Mouse (Mus musculus) embryonic facial prominence, embryonic 10.5 days (tissue): ENCODE results near the gene Tnfaip6. TPM values are rescaled to one million over a fixed set of nuclear protein-coding genes. Genes with fewer than 3 reads are reported as not detected.
A peak's percentile ranks its signal among the peaks of the same experiment; 100 is the strongest.

ENCODE experiments used
- DNase-seq: peaks from one replicate; pipeline ENCODE4 v3.0.0-alpha.2; 2017; ENCODE audit warnings: low spot score
- H3K27ac ChIP-seq: fragments of 300-500 bp; sonication (generic); replicated peaks from 2 replicates; pipeline ENCODE4 v1.5.1; 2016; ENCODE audit warnings: mild to moderate bottlenecking
- H3K27me3 ChIP-seq: fragments of 300-500 bp; sonication (generic); replicated peaks from 2 replicates; pipeline ENCODE4 v1.6.1; 2016; ENCODE audit warnings: low read depth, mild to moderate bottlenecking; ENCODE audit not compliant: poor library complexity, severe bottlenecking
- H3K36me3 ChIP-seq: fragments of 300-500 bp; sonication (generic); replicated peaks from 2 replicates; pipeline ENCODE4 v1.6.1; 2016; ENCODE audit warnings: mild to moderate bottlenecking, moderate library complexity
- H3K4me1 ChIP-seq: fragments of 300-500 bp; sonication (generic); 2 replicates; pipeline ENCODE4 v1.6.1; 2016
- H3K4me3 ChIP-seq: fragments of 300-500 bp; sonication (generic); 2 replicates; pipeline ENCODE4 v1.5.1; 2016; ENCODE audit warnings: mild to moderate bottlenecking, moderate library complexity
- H3K9me3 ChIP-seq: fragments of 300-500 bp; sonication (generic); 2 replicates; pipeline ENCODE4 v1.6.1; 2016; ENCODE audit warnings: mild to moderate bottlenecking
- WGBS: fragments of 180-500 bp; shearing (Covaris S2); methylation state at CpG from one replicate; pipeline ENCODE4 v1.1.7; 2016; 5-methylcytosine and 5-hydroxymethylcytosine counted together
- polyA plus RNA-seq: library from polyadenylated mRNA; unstranded; fragments of >200 nt; fragmentation: Nextera tagmentation; extraction: Ambion mirVana; gene quantifications from 2 replicates; pipeline ENCODE4 v1.2.1, GENCODE M21; 2016

Gene Tnfaip6
- polyA plus RNA-seq, 1 experiment from 2014 or later: 57.7 TPM

DNA sequence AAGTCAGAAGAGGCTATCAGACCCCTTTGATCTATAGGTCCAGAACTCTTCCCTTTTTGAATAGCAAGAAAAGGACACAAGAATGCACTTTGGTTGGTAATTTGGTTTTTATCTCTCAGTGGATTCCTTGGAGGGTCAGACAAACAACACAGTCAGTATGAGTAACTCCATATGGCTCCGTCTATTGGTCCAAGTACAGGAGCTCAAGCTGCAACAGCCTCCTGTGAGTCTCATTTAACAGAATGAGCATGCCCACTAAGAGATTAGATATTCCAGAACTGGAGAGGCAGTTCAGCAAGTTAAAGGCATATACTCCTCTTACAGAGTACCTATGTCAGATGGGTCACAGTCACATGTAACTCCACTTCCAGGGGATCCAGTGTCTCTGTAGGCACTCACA lies 19.3 kb downstream of the Tnfaip6 start:
- no peak overlapping the region for H3K4me3 ChIP-seq
- H3K4me1 ChIP-seq: 0 out of 2 replicates have a peak, but pooled peaks cover under 1% of the 10 kb centered on the region
- peaks cover 34% of the 10 kb centered on the region for H3K36me3 ChIP-seq
- H3K27me3 ChIP-seq: no peaks in the 10 kb centered on the region
- no peaks in the 10 kb centered on the region for H3K9me3 ChIP-seq
- no peak for DNase-seq
- no peak overlapping the region for H3K27ac ChIP-seq
- 80% methylated on average over 1 of the region's 1 CpGs for WGBS

DNA sequence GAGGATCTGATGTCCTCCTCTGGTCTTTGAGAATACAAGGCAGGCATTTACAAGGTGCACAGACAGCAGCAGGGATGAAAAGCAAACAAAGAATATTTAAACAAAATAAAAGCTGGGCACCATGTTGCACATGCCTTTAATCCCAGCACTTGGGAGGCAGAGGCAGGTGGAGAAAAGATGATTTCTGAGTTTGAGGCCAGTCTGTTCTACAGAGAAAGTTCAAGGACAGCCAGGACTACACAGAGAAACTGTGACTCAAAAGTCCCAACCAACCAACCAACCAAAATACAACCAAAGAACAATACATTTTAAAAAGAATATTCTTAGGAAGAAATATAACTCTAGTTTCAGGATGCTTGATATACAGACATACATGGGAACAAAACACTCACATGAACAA lies 19.9 kb downstream of the Tnfaip6 start:
- 0 out of 2 replicates have a peak, but pooled peaks cover 5% of the 10 kb centered on the region for H3K4me1 ChIP-seq
- H3K4me3 ChIP-seq: no peak overlapping the region
- no peak for DNase-seq
- peaks cover 28% of the 10 kb centered on the region for H3K36me3 ChIP-seq
- no peak overlapping the region for H3K27ac ChIP-seq
- no peaks in the 10 kb centered on the region for H3K9me3 ChIP-seq
- no peaks in the 10 kb centered on the region for H3K27me3 ChIP-seq

GRCm38 (mm10) chr2:52068641-52069040 lies 30.8 kb downstream of the Tnfaip6 start:
- Histone ChIP-seq H3K4me3 (no peak overlapping the region), H3K9me3 (no peaks in the 10 kb centered on the region), H3K36me3 (no peaks in the 10 kb centered on the region), H3K27ac (no peak overlapping the region), H3K27me3 (no peaks in the 10 kb centered on the region), H3K4me1 (peaks cover 13% of the 10 kb centered on the region)
- WGBS: 74% methylated on average over 1 of the region's 1 CpGs
- DNase-seq: no peak

GRCm38 (mm10) chr2:52070816-52071215 lies 33.0 kb downstream of the Tnfaip6 start:
- peaks cover 17% of the 10 kb centered on the region for H3K36me3 ChIP-seq
- no peak for DNase-seq
- H3K9me3 ChIP-seq: no peaks in the 10 kb centered on the region
- no peak overlapping the region for H3K4me3 ChIP-seq
- peaks cover 22% of the 10 kb centered on the region for H3K4me1 ChIP-seq
- H3K27me3 ChIP-seq: no peaks in the 10 kb centered on the region
- WGBS: 83% methylated on average over 5 of the region's 5 CpGs
- no peak overlapping the region for H3K27ac ChIP-seq

- H3K27ac ChIP-seq: peak overlapping the region; percentile 97; the same call in 1 of the 2 replicates
- no peaks in the 10 kb centered on the region for H3K27me3 ChIP-seq
- WGBS: 32% methylated on average over 13 of the region's 13 CpGs
- peaks cover 23% of the 10 kb centered on the region for H3K36me3 ChIP-seq
- no peaks in the 10 kb centered on the region for H3K9me3 ChIP-seq
- peak overlapping the region; percentile 99 for H3K4me3 ChIP-seq
- peaks cover 22% of the 10 kb centered on the region for H3K4me1 ChIP-seq
- peak; percentile 9 for DNase-seq
These were observed 33.6 kb downstream of the Tnfaip6 start for GRCm38 (mm10) chr2:52071241-52071991.

DNA sequence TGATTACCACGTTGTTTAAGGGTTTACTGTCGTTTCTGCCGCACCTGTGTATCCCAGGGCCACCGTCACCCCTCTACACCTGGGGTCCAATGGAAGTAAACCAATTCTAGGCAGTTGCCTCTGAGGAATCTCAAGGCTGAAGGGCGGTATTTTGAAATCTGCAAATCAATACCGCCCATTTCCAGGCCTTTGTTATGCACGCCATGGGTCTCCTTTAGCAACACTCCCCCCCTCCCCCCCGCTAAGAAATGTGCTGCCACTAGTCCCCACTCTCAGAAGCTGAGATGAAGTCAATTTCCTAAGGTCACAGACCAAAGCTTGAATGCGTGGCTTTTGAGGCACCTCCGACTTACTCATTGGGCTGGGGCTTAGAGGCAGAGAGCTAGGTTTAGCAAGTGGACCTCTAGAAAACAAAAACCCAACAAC lies 34.3 kb downstream of the Tnfaip6 start:
- Histone ChIP-seq H3K4me3 (peak overlapping the region; percentile 99), H3K27ac (peak overlapping the region; percentile 97), H3K27me3 (no peaks in the 10 kb centered on the region), H3K9me3 (no peaks in the 10 kb centered on the region), H3K4me1 (peaks cover 22% of the 10 kb centered on the region), H3K36me3 (peaks cover 29% of the 10 kb centered on the region)
- DNase-seq: peak; percentile 59
- 3% methylated on average over 10 of the region's 10 CpGs for WGBS

DNA sequence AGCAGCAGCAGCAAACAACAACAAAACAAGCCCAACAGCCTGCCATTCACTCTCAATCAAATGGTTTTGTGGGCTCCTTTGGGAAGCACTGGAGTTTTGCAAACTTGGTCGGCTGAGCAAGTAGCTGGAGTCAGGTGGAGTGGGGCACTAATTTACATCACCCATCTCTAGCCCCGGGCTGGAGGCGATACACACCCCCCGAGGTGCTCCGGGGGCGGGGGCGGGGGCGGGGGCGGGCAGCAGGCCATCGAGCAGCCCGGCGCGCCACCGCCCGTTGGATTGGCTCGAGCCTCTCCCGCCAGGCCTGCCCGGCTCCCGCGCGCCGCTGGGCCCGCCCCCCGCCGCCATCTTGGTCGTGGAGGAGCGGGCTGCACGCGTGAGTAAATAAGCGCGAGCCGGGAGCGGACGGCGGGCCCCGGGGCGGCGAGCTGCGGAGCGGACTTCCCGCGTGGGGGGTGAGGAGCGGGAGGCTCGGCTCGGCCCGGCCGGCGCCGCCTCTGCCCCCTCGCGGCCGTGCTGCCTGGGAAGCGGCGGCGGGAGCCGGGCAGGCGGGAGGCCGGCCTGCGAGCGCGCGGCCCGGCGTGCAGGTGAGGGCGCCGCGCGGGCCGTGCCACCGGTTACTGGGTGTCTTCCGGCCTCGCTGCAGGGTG lies 34.8 kb downstream of the Tnfaip6 start, which contains the start of gene Rif1:
TSS of gene Rif1 (plus strand) at position 342 of the 650 bp plus-strand sequence.
- peak; percentile 95 for DNase-seq
- no peaks in the 10 kb centered on the region for H3K27me3 ChIP-seq
- H3K9me3 ChIP-seq: no peaks in the 10 kb centered on the region
- under 1% methylated on average over 72 of the region's 72 CpGs for WGBS
- peak within 1 kb of the TSS; percentile 99 for H3K4me3 ChIP-seq
- peaks cover 22% of the 10 kb centered on the region for H3K4me1 ChIP-seq
- peak within 1 kb of the TSS; percentile 97 for H3K27ac ChIP-seq
- H3K36me3 ChIP-seq: peaks cover 35% of the 10 kb centered on the region

DNA sequence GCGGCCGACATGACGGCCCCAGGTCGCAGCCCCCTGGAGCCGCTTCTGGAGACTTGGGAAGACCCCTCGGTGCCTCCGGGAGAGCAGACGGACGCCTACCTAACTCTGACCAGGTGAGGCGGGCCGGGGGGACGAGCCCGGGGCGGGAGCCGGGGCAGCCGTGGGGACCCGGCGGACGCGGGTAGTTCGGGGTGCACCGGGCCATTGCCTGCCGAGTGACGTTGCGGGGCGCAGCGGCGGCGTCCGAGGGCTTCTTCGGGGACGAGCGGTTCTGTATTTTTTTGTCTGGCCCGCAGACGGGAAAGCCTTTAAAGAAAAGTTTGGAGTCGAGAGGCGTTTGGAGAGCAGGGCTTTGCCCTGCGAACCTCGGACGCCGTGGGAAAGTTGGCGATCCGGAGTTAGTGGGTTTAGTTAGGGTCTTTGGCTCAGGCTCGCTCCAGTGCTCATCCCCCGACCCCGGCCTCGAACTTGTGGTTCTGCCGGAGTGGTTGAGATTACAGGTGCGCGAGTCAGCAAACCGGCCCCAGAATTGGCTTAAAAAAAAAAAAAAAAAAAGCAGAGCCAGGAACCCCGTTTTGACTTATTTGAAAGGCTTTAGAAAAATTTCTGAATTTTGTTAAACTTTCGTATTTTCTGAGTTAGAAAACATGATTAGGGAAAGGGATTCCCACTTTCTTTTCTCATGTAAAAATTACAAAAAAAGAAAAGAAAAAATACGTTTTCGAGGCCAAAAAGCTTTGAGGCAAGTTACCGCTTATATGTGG lies 35.5 kb downstream of the Tnfaip6 start:
- H3K9me3 ChIP-seq: no peaks in the 10 kb centered on the region
- H3K36me3 ChIP-seq: peaks cover 42% of the 10 kb centered on the region
- no peaks in the 10 kb centered on the region for H3K27me3 ChIP-seq
- H3K4me1 ChIP-seq: peaks cover 22% of the 10 kb centered on the region
- no peak for DNase-seq
- peak overlapping the region; percentile 97 for H3K27ac ChIP-seq
- peak overlapping the region; percentile 99 for H3K4me3 ChIP-seq
- WGBS: 1% methylated on average over 56 of the region's 56 CpGs

- peaks cover 95% of the 10 kb centered on the region for H3K36me3 ChIP-seq
- no peaks in the 10 kb centered on the region for H3K27me3 ChIP-seq
- WGBS: 95% methylated on average over 2 of the region's 2 CpGs
- no peak overlapping the region for H3K27ac ChIP-seq
- DNase-seq: no peak
- no peaks in the 10 kb centered on the region for H3K9me3 ChIP-seq
- H3K4me3 ChIP-seq: no peak overlapping the region
- peaks cover 8% of the 10 kb centered on the region for H3K4me1 ChIP-seq
These were observed 40.9 kb downstream of the Tnfaip6 start for GRCm38 (mm10) chr2:52078666-52079065.

DNA sequence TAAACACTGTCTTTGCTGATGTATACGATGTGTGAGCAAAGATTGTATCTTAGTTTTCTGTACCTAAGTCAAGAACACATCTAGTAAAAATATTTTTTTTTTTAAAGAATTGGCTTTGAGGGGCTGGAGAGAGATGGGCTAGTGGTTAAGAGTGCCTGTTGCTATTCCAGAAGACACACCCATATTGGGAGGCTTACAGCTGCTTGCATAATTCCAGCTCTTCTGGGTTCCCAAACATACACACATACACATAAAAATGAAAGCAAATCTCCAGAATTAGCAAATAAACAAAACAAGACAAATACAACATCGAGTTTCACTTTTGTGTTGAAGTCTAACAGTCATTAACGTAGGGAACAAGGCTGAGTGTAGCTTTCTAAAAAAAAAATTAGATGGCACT lies 46.2 kb downstream of the Tnfaip6 start:
- Histone ChIP-seq H3K27ac (no peak overlapping the region), H3K4me3 (no peak overlapping the region), H3K36me3 (peaks cover 100% of the 10 kb centered on the region), H3K4me1 (no peaks in the 10 kb centered on the region), H3K27me3 (no peaks in the 10 kb centered on the region), H3K9me3 (no peaks in the 10 kb centered on the region)
- 94% methylated on average over 3 of the region's 3 CpGs for WGBS
- DNase-seq: no peak

DNA sequence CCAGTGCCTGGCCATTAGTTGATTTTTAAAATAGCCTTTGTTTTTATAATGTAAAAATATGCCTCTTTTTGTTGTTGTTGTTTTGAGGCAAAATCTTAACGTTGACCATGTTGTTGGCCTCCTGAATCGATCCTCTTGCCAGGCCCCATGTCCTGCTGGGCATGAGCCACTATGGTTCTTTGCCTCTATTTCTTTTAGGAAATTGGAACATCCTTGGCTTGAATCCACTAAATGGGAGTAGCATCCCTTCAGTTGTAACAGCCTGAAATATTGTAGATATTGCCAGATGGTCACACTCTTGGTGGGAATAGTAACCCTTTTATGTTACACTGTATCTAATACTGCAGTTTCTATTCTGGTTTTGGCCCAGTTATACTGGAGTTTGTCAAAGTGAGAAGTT lies 46.8 kb downstream of the Tnfaip6 start:
- H3K27me3 ChIP-seq: no peaks in the 10 kb centered on the region
- no peak overlapping the region for H3K27ac ChIP-seq
- no peak overlapping the region for H3K4me3 ChIP-seq
- no peak for DNase-seq
- H3K36me3 ChIP-seq: peaks cover 100% of the 10 kb centered on the region
- 92% methylated on average over 2 of the region's 2 CpGs for WGBS
- H3K9me3 ChIP-seq: no peaks in the 10 kb centered on the region
- H3K4me1 ChIP-seq: no peaks in the 10 kb centered on the region
